Mouse (Mus musculus) skeletal muscle tissue, adult 2 months (tissue): ENCODE data around the gene Rgs8.

Experiments used
- DNase-seq: peaks from one replicate; pipeline ENCODE4 v3.0.0-alpha.2; 2012; ENCODE audit warnings: low read depth, low spot score

Gene Rgs8

DNA sequence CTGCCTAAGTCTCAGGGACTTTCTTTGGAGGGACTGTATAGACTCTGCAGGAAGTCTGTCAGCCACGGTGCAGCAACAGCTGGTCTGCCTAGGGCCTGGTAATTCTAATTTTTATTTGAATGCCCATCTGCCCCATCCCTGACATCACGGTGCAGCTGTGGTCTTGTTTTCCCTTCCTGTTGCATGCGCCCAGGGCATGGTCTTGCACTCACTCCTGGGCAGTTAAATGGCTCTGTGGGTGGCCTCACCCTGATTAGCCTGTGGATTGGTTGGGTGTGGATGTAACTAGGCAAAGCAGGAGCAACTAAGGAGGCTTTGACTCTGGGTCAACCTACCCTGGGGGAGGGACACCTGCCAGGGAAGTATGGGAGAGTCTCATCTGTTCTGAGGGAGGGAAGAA is 52.2 kb downstream of the Rgs8 start:
- no peak for DNase-seq

GRCm38 (mm10) chr1:153708626-153709025 is 55.8 kb downstream of the Rgs8 start:
- DNase-seq = no peak

- DNase-seq = no peak
Measured at GRCm38 (mm10) chr1:153709451-153709850, 56.6 kb downstream of the Rgs8 start.

DNA sequence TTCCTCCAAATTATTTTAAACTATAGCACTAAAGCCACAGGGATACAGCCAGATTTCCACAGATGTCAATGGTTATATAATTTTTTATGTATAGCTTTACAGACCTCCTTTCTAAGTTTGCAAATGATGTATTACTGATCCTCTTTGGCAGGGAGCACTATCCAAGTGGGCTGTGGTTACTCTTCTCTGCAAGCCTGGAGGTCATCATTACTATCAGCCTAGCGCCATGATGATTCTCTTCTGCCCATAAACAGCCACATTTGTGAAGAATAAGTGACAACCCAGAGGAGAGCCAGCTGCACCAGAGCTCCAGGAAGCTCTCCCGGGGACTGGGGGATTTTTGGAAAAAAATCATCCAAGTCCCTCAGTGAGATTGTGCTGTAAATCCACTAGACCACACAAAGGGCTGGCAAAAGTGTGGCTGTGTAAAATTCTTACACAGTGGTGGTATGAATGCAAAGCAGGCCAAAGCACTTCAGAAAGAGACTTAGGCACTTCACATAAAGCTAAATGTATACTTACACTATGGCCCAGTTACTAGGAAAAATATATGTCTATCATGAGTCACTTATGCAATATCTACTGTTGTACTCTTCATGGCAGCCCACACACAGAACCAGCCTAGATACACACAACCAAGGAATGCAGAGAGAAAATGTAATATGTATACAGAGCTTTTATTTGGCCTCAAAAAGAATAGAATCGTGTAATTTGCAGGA is 58.9 kb downstream of the Rgs8 start:
- DNase-seq = no peak

DNA sequence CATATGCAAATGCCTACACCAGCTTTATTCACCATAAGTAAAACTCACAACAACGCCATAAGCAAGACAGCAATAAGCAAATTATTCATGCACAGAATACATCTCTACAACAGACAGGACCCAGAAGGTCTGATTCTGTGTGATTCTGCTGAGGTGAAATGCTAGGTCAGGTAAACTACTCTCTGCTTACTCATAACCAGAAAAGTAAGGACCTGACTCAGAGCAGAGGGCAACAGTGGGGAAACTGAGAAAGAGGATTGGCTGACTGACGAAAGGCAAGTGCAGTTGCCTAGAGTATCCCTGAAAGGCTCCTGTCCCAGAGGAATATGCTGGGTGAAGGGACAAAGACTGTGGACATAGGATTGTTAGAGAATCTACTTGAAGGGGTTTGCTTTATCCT is 59.8 kb downstream of the Rgs8 start:
- DNase-seq = no peak

DNA sequence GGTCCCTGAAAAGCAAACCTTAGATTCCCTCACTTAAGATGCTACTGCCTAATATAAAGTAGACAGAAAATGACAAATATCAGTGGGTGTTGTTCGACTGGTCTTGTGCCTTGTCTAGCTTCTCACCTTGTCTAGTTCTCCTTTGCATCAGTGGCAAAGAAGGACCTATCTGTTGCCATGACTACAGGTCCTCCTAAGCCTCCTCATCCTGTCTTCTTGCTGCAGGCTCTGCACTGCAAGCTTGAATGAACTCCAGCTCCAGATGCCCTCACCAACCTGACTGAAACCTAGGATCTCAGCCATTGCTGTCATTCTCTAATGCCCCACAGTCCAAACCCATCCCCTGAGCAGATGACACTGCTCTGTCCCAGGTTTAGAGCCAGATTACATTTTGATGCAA is 65.2 kb downstream of the Rgs8 start:
- no peak for DNase-seq

DNA sequence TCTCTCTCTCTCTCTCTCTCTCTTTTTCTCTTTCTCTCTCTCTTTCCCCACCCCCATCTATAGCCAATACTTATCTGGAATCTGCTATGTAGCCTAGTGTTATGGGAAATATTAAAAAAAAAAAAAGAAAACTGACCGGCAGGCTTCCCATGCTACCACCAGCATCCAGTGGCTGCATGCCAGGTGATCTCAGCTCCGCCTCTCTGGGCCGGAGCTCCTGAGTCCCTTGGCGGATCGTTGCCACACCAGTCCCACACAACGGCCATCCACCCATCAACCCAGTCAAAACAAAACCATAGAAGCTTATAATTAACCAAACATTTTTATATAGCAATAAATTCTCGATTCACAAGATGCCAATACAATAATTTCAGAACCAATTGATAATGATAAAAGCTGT is 68.1 kb downstream of the Rgs8 start:
- no peak for DNase-seq

DNA sequence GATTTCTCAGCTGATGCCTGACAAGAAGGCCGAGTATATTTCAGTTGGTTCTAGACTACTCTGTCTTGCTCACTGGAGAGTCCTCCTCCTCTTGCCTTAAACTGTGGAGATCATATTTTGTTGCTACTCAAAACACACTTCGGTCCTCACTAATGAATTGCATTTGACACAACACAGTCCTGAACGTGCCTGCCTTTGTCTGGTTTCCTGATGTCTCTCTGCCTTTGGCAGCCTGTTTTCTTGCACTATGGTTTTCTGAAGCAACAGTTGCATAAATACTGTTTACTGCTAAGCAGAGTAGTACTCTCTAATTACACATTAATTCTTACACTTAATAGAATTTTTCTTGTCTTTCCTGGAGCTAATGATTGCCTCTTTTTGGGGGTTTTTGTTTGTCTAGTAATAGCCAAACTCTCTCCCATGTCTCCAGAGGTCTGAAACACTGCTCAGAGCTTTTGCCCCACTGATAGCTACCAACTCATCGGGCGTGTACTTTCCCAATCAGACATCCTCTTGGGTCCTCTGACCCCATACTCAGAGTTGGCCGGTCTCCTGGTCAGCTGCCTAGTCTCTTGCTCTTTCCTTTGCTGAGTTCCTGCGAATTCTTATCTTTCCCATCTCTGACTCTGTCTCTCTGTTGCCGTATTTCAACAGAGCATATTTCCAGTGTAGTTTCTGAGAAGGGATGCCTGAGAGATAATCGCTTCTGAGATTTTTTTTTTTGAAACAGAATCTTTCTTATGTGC is 68.9 kb downstream of the Rgs8 start:
- DNase-seq = no peak

- no peak for DNase-seq
Measured at GRCm38 (mm10) chr1:153723426-153723825, 70.6 kb downstream of the Rgs8 start.

DNA sequence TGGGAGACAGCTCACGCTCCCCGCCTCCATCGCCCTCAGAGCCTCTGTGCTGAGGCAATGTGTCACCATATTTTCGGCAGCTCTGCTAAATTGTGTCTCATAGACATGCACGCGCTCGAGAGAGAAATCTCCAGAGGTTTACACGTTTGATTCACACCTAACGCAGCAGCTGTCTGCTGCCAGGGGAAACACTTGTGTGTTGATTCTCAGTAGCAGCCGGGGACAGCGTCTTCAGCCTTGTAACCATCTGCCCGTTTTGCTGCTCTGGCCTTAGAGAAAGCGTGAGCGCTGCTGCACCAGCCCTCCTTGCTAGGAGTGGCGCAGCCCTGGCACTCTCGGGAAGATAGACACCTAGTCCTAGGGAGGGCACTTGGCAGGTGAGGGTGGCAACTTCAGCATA is 73.8 kb downstream of the Rgs8 start:
- no peak for DNase-seq

- no peak for DNase-seq
Measured at GRCm38 (mm10) chr1:153729806-153730205, 77.0 kb downstream of the Rgs8 start.

GRCm38 (mm10) chr1:153730671-153731070 is 77.8 kb downstream of the Rgs8 start:
- peak; percentile 61 for DNase-seq

DNA sequence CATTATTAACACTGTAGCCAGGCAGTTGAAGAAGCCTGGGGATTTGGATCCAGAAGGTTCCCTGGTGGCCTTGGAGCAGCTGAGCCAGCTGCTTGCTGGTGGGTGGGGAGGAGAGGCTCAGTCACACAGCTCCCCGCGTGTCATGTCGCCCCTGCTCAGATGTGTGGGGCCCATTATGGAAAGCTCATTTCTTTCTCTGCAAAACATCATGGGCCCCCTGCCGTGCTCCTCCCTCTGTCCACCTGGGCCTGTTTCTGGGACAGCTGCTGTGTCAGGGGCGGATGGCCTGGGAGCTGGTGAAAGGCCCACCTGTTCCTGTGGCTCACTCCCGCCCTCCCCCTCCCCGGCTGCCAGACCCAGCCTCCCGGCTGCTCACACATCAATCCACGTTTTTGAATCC is 80.4 kb downstream of the Rgs8 start:
- DNase-seq = no peak

DNA sequence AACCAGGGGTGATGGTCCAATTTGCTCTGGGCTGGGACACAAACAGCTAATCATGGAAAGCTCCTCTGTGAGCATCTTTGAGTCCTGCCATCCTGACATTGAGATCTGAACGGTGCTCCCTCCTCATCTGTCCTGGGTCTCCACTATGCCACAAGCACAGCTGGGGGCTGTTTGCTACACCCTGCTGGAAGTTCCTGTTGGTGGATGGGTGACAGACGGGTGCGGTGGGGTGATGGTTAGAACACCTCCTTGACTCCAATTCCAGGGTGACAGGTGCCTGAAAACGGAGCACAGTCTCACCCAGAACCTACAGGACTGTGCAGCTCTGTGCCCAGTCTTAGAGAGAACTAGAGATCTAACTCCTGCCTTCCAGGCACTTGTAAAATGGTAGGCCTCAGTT is 82.0 kb downstream of the Rgs8 start:
- no peak for DNase-seq

GRCm38 (mm10) chr1:153736096-153736495 is 83.3 kb downstream of the Rgs8 start:
- DNase-seq = no peak

DNA sequence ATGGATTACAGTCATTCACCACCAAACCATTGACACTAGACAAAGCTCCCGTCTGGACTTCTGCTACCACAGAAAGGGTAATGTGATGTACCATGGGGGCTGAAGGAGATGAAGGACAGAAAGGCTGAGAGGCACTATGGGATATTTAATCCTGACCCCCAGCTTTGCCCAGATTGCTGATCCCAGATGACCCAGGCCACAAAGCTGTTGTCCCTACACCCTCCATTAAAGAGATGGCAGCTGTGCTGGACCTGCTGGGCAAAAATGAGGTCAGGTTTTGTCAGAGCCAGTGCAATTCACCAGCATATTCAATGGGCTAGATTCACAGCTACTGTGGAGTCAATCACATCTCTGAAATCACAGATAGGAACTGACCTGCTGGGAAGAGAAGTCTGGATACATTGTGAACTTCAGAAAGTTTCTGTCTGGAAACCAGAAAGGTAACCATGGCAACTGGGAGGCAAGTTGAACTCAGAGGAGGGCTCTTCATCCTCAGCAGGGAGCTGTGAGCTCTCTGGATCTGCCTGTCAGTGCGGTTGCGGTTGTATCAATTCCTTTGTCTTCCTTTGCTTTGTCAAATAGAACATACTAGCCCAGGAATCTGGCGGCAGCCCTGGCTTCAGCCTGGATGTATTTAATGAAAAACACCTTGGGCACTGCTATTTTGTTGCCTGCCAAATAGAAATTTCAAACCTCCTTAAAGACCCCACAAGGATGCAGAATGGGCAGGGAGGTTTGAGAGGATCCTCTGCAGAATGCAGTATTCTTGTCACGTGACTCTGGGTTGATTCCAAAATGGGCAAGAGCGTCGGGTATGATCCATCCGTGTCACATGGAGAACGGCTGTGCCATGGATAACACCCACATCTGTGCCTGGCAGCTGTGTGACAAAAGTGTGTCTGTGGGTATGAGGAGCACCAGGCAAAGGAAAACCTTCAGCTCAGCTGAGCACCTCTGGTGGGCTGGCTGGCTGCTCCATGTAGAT is 84.6 kb downstream of the Rgs8 start:
- DNase-seq = no peak

DNA sequence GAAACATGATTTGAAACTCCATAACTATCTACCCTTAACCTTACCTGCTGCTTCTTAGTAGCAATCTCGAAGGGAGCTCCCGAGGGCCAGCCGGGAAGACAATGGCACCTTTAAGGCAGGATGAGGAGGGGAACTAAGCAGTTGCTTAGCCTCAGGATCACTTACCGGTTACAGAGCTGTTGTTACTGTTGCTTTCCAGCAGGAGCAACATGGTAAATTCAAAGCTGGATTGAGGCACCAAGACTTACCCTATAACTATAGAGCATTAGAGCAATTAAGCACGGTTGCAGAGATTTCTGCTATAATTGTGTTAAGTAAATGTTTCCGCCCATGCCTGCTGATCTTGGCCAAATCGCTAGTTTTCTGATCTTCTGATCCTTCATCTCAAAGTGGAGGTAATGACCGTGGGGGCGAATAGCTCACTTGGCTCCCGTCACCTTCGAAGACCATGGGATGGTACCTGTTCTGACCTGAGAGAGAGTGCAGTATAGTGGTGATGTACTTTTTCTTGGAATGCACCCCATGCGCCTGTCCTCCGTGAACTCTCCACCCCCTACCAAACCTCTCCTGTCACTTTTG is 86.7 kb downstream of the Rgs8 start:
- no peak for DNase-seq

DNA sequence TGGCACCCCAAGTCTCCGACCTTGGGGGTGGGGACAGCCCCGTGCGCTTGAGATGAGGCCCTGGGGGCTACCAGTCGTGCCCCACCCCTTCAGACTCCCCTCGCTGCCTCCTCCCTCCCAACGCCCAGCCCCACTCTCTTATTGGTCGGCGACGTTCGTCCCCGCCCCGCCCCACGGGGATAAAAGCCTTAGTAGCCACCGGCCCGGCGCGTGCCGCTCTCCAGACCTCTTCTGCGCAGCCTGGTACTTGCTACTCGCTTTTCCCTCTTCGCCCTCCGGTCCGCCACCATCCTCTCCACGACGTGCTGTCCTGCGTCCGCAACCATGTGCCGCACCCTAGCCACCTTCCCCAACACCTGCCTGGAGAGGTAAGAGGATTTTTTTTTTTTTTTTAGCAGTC is 87.3 kb downstream of the Rgs8 start, which contains the start of gene Rgs16:
Rgs16 (plus strand) TSS at position 205 of the 400 bp plus-strand sequence.
- DNase-seq = peak; percentile 57

- DNase-seq = no peak
Measured at GRCm38 (mm10) chr1:153740775-153741400, 88.1 kb downstream of the Rgs8 start.

- no peak for DNase-seq
Measured at GRCm38 (mm10) chr1:153741551-153742316, 88.9 kb downstream of the Rgs8 start.
